Mouse (Mus musculus) left cerebral cortex, adult 18-20 months (tissue): Measurements from ENCODE around the gene Apol8. TPM values are rescaled to one million over a fixed set of nuclear protein-coding genes. Genes with fewer than 3 reads are reported as not detected.
"Not testable (repeated sequence)": the region's sequence is repeated elsewhere in the genome, so short reads cannot be mapped to it uniquely, and the experiment has no call there.

ENCODE experiments used
- DNase-seq, 2 experiments: peaks; one replicate each; pipeline ENCODE4 v3.0.0; 2021 to 2022; ENCODE audit warnings: low spot score in 2 of 2, mixed read lengths in 1 of 2
- total RNA-seq, 2 experiments: library from RNA; stranded (reverse); gene quantifications; 2 replicates each; pipeline ENCODE4 v1.2.3; 2021

The Apol8 gene
- total RNA-seq, 2 experiments from 2014 or later: 7.9 to 9.2 TPM

DNA sequence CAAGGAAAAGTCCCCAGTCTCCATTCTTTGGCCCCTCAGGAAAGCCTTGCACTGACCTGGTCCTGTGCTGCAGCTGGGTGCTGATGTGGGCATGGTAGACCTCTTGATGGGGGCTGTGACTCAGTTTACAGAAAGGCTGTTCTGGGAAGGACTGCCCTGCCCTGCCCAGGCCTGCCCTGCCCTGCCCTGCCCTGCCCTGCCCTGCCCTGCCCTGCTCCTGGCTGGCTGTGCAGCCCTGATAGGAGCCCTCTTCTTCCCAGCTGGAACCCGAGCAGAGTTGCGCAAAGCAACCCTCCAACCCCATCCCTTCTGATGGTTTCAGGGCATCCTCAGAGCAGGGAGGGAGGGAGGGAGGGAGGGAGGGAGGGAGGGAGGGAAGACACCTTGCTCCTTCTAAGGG is 1.7 kb downstream of the Apol8 start:
- DNase-seq: no peak

DNA sequence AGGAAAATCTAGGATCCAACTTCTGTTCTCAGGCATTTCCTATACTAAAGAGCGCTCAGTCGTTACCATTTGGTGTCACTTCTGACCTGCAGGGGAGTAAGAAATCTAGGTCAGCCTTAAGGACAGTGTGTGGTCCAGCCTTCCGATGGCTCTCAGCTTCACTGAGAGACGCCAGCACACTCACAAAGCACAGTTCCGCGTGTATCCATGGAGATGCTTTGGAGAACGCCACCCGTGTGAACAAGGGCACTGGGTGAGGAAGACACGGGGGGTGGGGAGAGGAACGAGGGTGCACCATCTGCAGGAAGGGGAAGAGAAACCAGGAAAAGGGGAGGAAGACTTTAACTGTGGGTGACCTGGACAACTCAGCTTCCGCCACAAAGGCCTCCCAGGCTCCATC is 4.4 kb downstream of the Apol8 start:
- DNase-seq: no peak

DNA sequence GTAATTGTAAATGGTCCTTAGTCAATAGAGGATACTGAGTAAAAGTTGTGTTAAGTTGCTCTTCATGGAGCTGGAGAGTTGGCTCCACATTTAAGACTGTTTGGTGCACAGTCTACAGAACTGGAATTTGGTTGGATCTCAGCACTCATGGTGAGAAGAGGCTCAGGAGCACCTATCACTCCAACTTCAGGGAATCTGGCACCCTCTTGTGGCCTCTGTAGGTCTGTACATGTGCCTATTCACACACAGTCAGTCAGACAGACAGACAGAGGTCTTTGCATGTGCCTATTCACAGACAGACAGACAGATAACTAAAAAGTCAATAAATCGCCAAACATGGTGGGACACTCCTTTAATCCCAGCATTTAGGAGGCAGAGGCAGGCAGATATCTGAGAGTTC is 6.3 kb downstream of the Apol8 start:
- DNase-seq: no peak

DNA sequence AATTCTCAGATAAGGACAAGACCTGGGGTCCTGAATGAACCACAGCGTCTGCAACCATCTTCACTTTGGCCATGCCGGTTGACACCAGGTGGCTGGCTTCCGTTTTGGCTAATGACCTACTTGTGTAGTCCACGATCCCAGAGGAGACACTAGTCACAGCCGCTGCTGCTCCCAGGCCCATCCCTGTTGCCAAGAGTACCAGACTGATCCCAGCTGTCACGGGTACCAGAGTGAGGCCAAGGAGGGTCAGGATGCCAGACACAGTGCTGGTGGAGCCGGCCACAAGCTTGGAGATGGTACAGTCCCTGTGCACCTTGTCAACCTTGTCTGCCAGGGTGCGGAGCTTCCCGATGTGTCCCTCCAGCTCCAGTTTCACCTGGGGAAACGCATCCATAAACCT is 7.1 kb downstream of the Apol8 start:
- no peak for DNase-seq

DNA sequence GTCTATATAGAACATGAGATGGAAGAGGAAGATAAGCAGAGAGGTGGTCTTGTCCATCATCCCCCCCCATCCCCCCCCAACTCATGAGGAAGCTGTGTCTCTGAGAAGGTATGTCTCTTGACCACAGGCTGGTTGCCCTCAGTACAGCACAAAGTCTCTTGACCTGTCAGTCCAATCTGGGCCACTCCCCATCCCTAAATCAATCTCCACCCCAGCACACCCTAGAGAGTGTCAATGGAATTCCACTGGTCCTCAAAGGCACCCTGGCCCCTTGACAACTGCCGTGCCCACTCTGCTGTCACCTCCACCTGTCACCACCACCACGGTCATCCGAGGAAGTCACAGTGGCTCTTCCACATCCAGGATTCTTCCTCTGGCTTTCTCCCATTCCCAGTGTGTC is 8.4 kb downstream of the Apol8 start:
- no peak for DNase-seq

DNA sequence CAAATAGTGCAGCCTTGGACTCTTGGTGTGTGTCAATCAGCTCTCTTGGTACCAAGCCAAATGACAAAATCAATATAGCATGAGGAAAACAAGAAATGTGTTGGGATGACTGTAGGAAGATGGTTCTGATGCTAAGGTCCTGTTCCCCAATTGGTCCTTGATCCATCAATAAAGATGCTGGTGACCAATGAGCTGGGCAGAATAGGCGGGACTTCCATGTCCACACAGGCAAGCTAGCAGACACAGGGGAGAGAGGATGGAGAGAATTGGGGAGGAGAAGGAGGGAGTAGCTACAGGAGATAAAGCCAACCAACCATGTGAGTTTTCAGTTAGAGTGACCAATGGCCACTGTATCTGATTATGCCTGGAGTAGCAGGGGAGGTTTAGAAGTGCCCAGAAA is 10.5 kb downstream of the Apol8 start:
- no peak for DNase-seq

DNA sequence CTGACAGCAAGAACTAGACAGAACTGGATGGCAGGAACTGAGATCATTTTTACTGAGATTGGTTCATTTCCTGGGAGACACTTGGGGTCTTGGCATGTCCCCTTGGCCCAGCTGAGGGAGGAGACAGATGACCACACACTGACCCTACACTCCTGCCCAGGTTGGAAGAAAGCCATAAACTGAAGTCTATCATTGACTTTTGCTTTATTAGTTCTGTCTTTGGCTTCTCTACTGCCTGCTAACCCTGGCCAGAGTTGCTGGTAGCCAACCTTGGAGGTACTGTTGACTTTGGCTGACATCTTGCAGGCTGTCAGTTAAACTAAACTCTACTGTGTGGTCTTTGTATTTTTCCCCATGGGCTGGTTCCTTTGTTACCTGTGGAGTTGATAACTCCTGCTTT is 11.7 kb downstream of the Apol8 start:
- no peak for DNase-seq

DNA sequence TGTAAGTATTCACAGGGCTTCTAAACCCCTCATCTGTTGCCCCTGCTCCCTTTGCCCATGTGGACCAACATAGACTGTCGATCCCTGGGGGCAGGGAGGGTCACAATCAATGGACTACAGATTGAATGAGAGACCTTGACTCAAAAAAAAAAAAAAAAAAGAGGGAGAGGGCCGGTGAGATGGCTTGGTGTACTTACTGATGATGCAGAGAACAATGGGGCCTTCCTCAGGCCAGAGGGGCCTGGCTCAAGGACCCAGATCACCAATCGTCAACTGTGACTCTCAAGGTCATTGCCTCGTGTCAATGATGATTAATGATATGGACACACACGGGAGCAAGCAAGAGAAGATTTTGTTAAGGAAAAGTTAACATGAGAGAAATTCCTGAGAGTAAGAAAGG is 12.2 kb downstream of the Apol8 start:
- DNase-seq: no peak

DNA sequence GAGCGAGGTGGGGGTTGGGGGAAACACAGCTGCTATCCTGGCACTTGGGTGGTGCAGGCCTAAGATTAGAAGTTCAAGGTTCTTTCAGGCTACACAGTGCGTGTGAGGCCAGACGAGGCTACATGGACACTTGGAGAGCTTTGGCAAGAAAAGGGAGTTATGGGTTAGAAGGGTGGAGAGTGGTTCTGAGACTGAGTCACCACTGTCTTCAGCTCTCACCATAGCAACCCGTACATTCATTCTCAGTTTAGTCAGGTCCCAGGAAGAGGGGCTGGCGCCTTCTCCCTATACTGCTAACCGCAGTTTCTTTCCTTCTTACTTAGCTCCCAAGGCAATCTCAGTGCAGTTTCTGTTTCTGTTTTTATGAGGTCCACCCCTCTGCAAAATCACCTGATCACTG is 15.2 kb downstream of the Apol8 start:
- DNase-seq: not testable (repeated sequence)

DNA sequence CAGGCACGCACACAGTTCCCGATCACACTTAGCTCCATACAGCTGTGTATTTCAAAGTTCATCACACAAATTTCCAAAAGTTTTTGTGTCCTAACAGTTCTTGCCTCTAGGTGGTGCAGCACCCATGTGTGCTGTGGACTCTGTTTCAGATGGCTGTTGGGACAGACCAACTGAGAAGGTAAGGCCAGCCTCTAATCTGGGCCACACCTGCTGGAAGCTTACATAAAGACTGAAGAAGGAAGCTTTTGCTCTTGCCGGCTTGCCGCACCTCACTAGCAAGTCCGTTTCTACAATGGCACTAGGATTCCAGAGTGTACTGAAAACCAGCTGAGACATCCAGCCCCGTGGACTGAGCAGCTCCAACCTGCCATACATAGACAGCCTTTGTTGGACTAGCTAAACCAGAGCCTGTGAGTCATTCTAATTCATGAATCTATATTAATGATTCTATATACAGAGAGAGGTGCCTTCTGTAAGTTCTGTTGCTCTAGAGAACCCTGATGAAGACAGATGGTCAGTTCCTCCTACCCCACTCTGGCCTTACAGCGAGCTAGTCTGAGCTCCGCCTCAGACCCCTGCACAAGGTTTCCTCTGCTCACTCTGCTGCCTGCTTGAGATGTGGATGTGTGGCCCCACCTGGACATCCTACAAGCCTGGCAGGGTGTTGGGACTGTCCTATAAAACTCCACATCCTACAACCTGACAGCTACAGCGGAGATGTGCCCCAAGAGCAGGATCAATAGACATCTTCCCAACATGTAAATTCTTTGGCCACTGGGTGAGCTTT is 16.1 kb downstream of the Apol8 start:
- DNase-seq: no peak

DNA sequence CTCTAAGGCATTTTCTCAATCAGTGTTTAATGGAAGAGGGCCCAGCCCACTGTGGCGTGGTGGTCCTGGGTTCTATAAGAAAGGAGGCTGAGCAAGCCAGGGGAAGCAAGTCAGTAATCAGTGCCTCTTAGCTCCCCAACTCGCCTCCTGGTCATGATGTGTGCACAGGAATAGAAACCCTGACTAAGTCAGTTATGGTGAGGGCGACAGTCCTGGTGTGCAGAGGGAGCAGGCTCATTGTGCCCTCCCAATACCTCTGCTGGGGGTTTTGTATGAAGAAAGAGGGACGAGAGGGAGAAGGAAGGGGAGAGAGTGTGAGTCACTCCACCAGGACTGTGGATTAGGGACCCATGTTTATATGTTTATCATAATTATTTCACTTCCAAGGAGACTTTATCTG is 22.9 kb downstream of the Apol8 start:
- DNase-seq: not testable (repeated sequence)

DNA sequence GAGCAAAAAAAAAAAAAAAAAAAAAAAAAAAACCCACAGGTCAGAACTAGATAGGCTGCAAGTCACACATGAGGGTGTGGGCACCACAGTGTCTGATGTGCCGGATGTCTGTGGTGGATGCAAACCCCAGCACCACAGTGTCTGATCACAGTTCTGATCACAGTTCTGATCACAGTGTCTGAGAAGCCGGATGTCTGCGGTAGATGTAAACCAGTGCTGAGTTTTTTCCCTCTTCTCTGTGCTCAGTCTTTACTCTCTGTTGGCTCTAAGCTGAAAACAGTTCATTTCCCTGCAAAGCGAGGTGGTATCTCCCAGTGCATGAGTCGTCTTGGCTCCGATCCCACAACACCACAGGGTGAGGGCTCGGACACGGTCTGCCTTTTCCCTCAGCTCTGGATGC is 23.4 kb downstream of the Apol8 start:
- not testable (repeated sequence) for DNase-seq

DNA sequence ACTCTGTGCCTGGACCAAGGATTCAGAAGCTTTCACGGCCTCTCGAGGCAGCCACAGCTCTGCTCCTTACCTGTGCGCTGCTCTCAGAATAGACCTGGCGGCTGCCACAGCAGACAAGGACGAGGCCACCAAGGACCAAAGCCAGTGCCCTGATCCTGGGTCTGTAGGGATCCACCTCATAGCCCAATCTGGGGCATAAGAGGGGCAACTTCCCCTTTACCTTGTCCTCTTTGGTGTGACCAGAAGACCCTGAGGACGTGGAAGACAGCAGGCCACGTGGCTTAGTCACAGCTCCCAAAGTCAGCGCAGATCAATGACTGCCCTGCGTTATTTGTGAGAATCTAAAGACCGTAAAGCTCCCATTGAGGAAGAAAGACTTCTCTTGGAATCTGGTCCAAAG is 24.0 kb downstream of the Apol8 start:
- DNase-seq: not testable (repeated sequence)

DNA sequence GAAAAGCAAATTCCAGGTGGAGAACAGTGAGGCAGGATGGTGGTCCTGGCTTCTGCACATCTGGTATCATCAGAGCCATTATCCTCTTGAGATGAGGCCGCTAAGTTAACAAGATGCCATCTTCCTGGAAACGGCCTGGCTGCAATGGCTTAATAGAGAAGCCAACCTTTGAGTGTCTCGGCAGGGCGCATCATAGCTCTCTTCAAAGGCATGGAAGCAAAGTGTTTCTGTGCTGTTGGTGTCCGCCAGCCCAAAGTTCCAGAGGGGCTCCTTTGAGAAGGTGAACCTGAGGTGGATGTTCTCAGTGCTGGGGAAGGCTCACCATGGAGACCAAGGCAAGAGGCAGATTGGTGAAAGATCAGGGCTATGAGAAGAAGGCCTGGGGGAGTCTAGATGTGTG is 25.2 kb downstream of the Apol8 start:
- DNase-seq: no peak

DNA sequence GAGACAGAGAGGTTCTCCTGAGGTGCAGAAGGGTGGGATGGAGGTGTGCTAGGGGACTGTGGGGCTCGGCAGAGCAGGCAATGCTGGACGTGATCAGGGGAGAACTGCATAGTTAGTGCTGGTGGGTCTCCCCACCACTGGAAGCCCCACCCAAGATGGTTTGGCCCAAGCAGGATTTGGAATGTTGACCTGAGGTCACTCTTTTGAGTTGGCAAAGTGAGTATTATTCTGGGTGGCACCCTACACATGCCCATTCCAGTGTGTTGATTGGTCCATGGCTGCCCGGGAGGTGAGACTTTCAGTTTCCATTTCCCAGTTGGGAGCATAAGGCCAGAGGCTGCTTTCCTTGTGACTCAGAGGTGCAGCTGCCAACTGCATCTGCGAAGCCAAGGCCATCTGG is 28.1 kb downstream of the Apol8 start, which contains the start of gene Apol9b:
TSS of gene Apol9b (plus strand) at position 301 of the 400 bp plus-strand sequence.
- DNase-seq: not testable (repeated sequence)

DNA sequence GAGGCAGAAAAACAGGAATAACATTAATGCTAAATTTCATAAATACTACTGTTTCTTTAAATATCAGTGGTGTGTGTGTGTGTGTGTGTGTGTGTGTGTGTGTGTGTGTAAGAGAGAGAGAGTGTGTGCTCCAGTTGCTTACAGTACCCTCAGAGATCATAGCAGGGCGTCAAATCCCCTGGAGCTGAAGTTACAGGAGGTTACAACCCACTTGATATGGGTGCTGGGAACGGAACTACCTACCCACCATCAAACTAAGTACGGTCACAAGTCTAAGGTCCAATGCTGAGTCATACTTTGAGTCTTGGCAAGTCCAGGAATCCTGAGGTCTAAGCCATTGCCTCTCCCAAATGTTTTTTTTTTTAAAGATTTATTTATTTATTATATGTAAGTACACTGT is 29.1 kb downstream of the Apol8 start:
- not testable (repeated sequence) for DNase-seq

DNA sequence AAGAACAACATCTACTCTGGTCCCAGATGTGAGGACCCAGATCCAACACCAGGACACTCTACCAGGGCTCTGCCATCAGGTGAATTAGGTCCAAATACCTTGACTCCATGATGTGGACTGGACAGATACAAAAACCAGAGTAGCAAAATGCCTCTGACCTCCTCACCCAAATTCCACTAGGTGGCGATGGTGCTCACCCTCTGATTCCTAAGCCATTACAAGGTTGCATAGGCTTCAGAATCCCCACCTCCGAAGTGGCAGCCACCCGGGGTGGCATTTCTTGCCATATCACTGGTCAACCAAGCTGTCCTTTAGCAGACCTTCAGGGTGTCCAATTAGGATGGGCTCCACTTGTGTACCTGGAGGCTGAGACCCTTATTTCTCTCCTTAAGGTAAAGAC is 29.7 kb downstream of the Apol8 start:
- DNase-seq: not testable (repeated sequence)

DNA sequence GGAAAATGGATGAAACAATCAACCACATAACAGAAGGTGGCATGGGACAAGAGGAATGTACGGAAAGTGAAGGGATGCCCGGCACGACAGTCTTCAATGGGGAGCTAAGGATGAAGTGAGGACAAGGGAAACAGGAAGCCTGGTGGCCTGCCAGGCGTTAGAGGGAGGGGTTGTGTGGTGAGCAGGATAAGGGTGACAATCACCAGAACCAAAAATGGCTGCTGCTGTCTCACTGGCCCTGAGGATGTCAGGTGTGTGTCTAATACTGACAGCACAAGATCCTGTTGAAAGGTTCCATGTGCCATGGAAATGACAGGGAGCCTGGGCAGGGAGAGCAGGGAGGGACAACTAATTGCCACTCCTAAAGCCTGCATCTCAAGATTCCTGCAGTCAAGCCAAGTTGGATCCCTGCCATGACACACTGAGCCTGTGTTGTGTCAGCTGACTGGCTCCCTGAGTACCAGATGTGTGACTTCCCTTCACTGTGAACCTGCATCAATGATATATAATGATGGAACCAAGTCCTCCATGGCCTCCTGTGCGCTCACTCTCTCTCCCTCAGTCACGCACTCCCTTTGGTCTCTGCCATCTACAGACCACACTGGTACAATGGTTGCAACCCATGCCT is 31.3 kb downstream of the Apol8 start:
- not testable (repeated sequence) for DNase-seq

DNA sequence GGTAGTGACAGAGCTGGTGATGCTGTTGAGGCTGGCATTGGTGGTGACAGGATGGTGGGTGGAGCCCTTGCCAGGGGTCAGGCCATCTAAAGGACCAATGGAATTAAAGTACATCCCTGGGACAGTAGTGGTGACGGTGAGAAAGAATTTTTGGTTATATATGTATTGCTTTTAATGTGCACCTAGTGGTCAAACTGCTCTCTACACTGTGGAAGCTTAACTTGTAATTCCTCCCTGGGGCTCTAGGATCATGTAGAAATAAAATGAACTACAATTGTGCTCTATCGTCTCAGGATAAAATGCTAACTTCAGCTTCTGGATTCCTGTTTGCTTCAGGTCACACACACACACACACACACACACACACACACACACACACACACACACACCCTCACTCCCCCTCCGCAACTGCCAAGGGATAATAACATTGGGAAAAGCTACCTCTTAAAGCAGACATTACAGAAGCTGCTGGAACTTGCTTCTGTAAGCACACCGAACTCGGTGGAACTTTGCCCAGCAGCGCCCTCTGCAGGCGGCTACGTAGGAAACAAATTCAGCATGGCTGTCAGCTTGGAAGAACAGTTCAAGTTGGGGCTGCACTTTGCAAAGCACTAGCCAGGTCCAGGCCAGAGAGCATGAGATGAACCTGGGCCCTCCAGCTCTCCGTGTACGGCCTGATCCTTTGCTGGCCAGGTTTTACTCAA is 32.4 kb downstream of the Apol8 start:
- DNase-seq: not testable (repeated sequence)

DNA sequence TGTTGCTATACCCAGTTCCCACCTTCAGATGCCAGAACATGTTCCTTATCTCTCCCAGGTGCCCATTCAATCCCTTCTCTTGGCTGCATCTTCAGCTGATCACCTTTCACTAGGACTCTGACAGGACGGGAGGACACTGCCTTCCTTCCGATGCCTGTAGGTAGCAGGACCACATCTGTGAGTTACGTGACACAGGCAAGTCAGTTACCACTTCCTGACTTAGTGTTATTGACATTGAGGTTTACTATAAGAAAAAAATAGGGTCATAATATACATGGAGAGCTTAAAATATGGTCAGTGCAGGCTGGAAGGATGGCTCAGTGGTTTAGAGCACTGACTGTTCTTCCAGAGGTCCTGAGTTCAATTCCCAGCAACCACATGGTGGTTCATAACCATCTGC is 35.3 kb downstream of the Apol8 start:
- not testable (repeated sequence) for DNase-seq

DNA sequence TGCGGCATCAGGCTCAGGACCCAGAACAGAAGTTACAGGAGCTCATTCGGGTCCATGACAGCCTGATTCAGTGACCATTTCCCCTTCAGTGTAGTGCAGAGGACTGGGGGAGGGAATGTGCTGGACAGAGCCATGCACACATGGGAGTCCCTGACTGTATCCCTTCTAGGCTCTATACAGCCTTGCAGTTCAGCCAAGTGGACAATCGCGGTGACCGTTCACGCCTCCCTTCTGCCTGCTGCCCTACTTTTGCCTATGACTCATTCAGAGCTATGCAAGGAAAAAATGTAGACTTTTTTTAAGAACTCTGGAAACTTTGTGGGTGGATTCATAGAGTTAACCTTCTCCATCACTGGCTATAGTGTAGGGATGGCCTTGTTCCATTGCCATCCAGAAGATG is 38.6 kb downstream of the Apol8 start:
- not testable (repeated sequence) for DNase-seq

DNA sequence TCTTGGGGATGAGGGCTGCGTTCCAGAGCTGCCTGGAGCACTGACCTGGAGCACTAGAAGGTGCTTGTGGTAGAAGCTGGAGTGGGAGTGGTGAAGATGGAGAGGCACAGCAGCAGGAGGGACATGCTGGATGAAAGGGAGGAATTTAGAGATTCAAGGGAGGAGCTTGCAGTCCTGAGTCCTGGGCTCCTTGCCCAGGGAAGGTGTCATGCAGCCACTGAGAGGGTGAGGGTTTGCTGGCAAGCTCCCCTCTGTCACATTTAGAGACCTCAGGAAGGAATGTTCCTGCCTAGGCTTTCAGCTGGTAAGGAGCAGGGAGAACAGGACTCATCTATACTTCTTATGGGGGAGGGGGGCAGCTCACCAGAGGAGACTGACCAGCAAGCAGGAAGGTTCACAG is 47.9 kb downstream of the Apol8 start:
- DNase-seq: not testable (repeated sequence)
